Mouse (Mus musculus) intestine, postnatal 0 days (tissue): ENCODE data around the gene Gm4175. TPM values are rescaled to one million over a fixed set of nuclear protein-coding genes. Genes with fewer than 3 reads are reported as not detected.
"Not testable (repeated sequence)": the region's sequence is repeated elsewhere in the genome, so short reads cannot be mapped to it uniquely, and the experiment has no call there.

Experiments used
- ATAC-seq: fragments of 200-750 bp; cut with Nextera tagmentation; 2 replicates; pipeline ENCODE4 v1.8.0; 2017; ENCODE audit warnings: mild to moderate bottlenecking, moderate TSS enrichment, moderate library complexity
- H3K27ac ChIP-seq: fragments of 300-500 bp; sonication (generic); 2 replicates; pipeline ENCODE4 v1.5.1; 2014; ENCODE audit warnings: mild to moderate bottlenecking, low read depth, low read length, moderate library complexity
- H3K27me3 ChIP-seq: fragments of 300-500 bp; sonication (generic); replicated peaks from 2 replicates; pipeline ENCODE4 v1.6.1; 2014; ENCODE audit warnings: low read length, mixed read lengths; ENCODE audit not compliant: control insufficient read depth, insufficient read depth
- H3K36me3 ChIP-seq: fragments of 300-500 bp; sonication (generic); 2 replicates; pipeline ENCODE4 v1.6.1; 2014; ENCODE audit warnings: mild to moderate bottlenecking, moderate library complexity; ENCODE audit not compliant: control insufficient read depth, insufficient read depth
- H3K4me1 ChIP-seq: fragments of 300-500 bp; sonication (generic); replicated peaks from 2 replicates; pipeline ENCODE4 v1.6.1; 2014; ENCODE audit warnings: antibody characterized with exemption, low read length, mixed read lengths; ENCODE audit not compliant: control insufficient read depth, insufficient read depth
- H3K4me2 ChIP-seq: fragments of 300-500 bp; sonication (generic); replicated peaks from 2 replicates; pipeline ENCODE4 v1.6.1; 2014; ENCODE audit warnings: low read depth, mild to moderate bottlenecking, moderate library complexity
- H3K4me3 ChIP-seq: fragments of 300-500 bp; sonication (generic); 2 replicates; pipeline ENCODE4 v1.5.1; 2014; ENCODE audit warnings: low read depth, low read length
- H3K9ac ChIP-seq: fragments of 300-500 bp; sonication (generic); 2 replicates; pipeline ENCODE4 v1.6.1; 2014; ENCODE audit warnings: mild to moderate bottlenecking, low read depth, low read length
- H3K9me3 ChIP-seq: fragments of 300-500 bp; sonication (generic); 2 replicates; pipeline ENCODE4 v1.6.1; 2016; ENCODE audit warnings: mixed run types; ENCODE audit not compliant: control insufficient read depth
- WGBS: fragments of 180-500 bp; shearing (Covaris S2); extraction: QIAGEN DNeasy Blood & Tissue Kit; methylation state at CpG from one replicate; pipeline ENCODE4 v1.1.7; 2014; 5-methylcytosine and 5-hydroxymethylcytosine counted together
- polyA plus RNA-seq: library from polyadenylated mRNA; unstranded; fragments of >200 nt; fragmentation: Nextera tagmentation; extraction: Ambion mirVana; gene quantifications from 2 replicates; pipeline ENCODE4 v1.2.1, GENCODE M21; 2015

Gene Gm4175
- polyA plus RNA-seq: not detected in 2 replicates

DNA sequence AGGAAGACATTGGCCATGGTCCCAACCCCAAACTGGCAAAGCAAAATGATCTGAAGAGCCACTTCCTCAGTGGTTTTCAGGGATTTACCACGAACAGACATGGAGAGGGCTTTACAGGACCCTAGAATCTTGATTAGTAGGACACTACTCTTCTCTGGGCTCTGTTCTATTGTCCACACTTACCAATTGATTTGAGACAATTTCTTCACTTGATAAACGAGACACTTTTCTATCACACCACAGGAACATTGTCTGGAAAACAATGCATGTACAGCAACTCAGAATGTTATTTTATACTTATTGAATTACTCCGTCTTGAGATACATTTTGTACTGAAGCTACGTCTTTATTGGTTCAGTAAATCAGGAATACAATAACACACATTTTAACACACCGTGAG lies at the start of gene Gm4175:
Gene Gm4175 (minus strand): TSS at position 101 of the 400 bp plus-strand sequence.
- not testable (repeated sequence) for H3K9ac ChIP-seq, H3K27me3 ChIP-seq, H3K36me3 ChIP-seq, H3K4me2 ChIP-seq, H3K4me3 ChIP-seq, ATAC-seq, H3K9me3 ChIP-seq, H3K4me1 ChIP-seq, H3K27ac ChIP-seq
- no CpG with 5 or more reads among the region's 5 CpGs for WGBS

DNA sequence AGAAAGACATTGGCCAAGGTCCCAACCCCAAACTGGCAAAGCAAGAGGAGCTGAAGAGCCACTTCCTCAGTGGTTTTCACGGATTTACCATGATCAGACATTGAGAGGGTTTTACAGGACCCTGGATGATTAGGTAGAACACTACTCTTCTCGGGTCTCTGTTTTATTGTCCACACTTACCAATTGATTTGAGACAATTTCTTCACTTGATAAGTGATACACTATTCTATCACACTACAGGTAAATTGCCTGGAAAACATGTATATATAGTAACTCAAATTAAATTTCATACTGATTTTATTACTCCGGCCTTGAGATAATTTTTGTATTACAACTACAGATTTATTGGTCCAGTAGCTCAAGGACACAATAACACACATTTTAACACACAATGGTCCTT lies 35.4 kb upstream of the Gm4175 start, which contains the start of gene Gm4177:
Gene Gm4177 (minus strand): TSS at position 101 of the 400 bp plus-strand sequence.
- no CpG with 5 or more reads among the region's 3 CpGs for WGBS
- H3K36me3 ChIP-seq, H3K9ac ChIP-seq, H3K27ac ChIP-seq, H3K4me2 ChIP-seq, H3K4me3 ChIP-seq, ATAC-seq, H3K9me3 ChIP-seq, H3K27me3 ChIP-seq, H3K4me1 ChIP-seq: not testable (repeated sequence)

Other genes starting within 250 kb of the Gm4175 start
- not detected in 2 replicates for gene Vmn1r130, start 249.7 kb downstream of the Gm4175 start, polyA plus RNA-seq
- gene Vmn1r131, start 215.4 kb downstream of the Gm4175 start, polyA plus RNA-seq: not detected in 2 replicates
- not detected in 2 replicates for gene Vmn1r132, start 147.4 kb downstream of the Gm4175 start, polyA plus RNA-seq
- not detected in 2 replicates for gene Gm4177, start 35.3 kb upstream of the Gm4175 start, polyA plus RNA-seq
- gene Vmn1r135, start 70.9 kb upstream of the Gm4175 start, polyA plus RNA-seq: not detected in 2 replicates
- not detected in 2 replicates for gene Gm5725, start 82.8 kb upstream of the Gm4175 start, polyA plus RNA-seq
- gene Gm5891, start 159.8 kb upstream of the Gm4175 start, polyA plus RNA-seq: not detected in 2 replicates
- not detected in 2 replicates for gene Vmn1r137, start 233.1 kb upstream of the Gm4175 start, polyA plus RNA-seq